Mouse (Mus musculus) stomach, embryonic 14.5 days (tissue): ENCODE results near the gene Mospd1. TPM values are rescaled to one million over a fixed set of nuclear protein-coding genes. Genes with fewer than 3 reads are reported as not detected.

Experiments used
- ATAC-seq: fragments of 200-750 bp; cut with Nextera tagmentation; 2 replicates; pipeline ENCODE4 v1.8.0; 2017; ENCODE audit warnings: low read depth, moderate TSS enrichment; ENCODE audit not compliant: insufficient number of reproducible peaks, insufficient read depth, low FRiP score
- H3K27ac ChIP-seq: fragments of 300-500 bp; sonication (generic); 2 replicates; pipeline ENCODE4 v1.5.1; 2014; ENCODE audit warnings: mild to moderate bottlenecking, low read length, moderate library complexity, mixed read lengths
- H3K27me3 ChIP-seq: fragments of 300-500 bp; sonication (generic); 2 replicates; pipeline ENCODE4 v1.6.1; 2014; ENCODE audit warnings: low read length, control low read depth, mixed read lengths; ENCODE audit not compliant: control insufficient read depth, insufficient read depth
- H3K36me3 ChIP-seq: fragments of 300-500 bp; sonication (generic); 2 replicates; pipeline ENCODE4 v1.6.1; 2014; ENCODE audit warnings: mild to moderate bottlenecking, control low read depth, low read length, moderate library complexity, mixed read lengths; ENCODE audit not compliant: control insufficient read depth, insufficient read depth
- H3K4me1 ChIP-seq: fragments of 300-500 bp; sonication (generic); 2 replicates; pipeline ENCODE4 v1.6.1; 2014; ENCODE audit warnings: low read length, control low read depth, mixed read lengths; ENCODE audit not compliant: control insufficient read depth, insufficient read depth
- H3K4me2 ChIP-seq: fragments of 300-500 bp; sonication (generic); replicated peaks from 2 replicates; pipeline ENCODE4 v1.6.1; 2014; ENCODE audit warnings: low read depth, low read length, control low read depth
- H3K4me3 ChIP-seq: fragments of 300-500 bp; sonication (generic); 2 replicates; pipeline ENCODE4 v1.5.1; 2014; ENCODE audit warnings: low read depth, low read length, control low read depth
- H3K9ac ChIP-seq: fragments of 300-500 bp; sonication (generic); replicated peaks from 2 replicates; pipeline ENCODE4 v1.6.1; 2014; ENCODE audit warnings: low read depth, mild to moderate bottlenecking, control low read depth, low read length, moderate library complexity, mixed read lengths
- H3K9me3 ChIP-seq: fragments of 300-500 bp; sonication (generic); 2 replicates; pipeline ENCODE4 v1.6.1; 2016; ENCODE audit warnings: low read depth, low read length, control low read depth; ENCODE audit not compliant: control insufficient read depth
- WGBS: fragments of 180-500 bp; shearing (Covaris S2); extraction: QIAGEN DNeasy Blood & Tissue Kit; methylation state at CpG from one replicate; pipeline ENCODE4 v1.1.7; 2014; 5-methylcytosine and 5-hydroxymethylcytosine counted together
- polyA plus RNA-seq: library from polyadenylated mRNA; unstranded; fragments of >200 nt; fragmentation: Nextera tagmentation; extraction: Ambion mirVana; gene quantifications from 2 replicates; pipeline ENCODE4 v1.2.1, GENCODE M21; 2014

Gene Mospd1
- polyA plus RNA-seq, result 39.0 and 44.7 TPM in 2 replicates

DNA sequence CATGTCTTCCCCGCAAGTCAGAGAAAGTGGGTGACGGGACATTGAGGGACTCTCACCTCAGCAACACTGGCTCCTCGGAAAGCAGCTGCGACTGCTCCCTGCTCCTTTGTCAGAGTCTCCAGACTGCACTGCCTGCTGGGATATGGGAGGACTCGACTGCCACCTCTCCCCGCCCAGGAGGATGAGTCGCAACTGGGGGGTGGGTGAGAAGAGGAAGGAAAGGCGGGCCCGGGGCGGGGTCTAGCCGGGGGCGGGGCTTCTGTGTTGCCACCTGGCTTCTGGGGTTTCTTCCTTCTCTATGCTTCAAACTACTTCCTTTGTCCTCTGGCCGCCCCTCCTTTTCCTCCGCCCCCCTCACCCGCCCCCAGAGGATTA lies at the start of gene Mospd1:
TSS of gene Mospd1 (minus strand) at position 137 of the 375 bp plus-strand sequence.
- Histone ChIP-seq H3K4me1 (no peaks in the 10 kb centered on the region), H3K27ac (peak within 1 kb of the TSS; percentile 69), H3K4me3 (peak within 1 kb of the TSS; percentile 52), H3K9ac (peak within 1 kb of the TSS; percentile 52), H3K36me3 (no peaks in the 10 kb centered on the region), H3K9me3 (no peaks in the 10 kb centered on the region), H3K4me2 (peak within 1 kb of the TSS; percentile 48), H3K27me3 (no peaks in the 10 kb centered on the region)
- 25% methylated on average over 9 of the region's 15 CpGs for WGBS
- peak; percentile 97 for ATAC-seq

DNA sequence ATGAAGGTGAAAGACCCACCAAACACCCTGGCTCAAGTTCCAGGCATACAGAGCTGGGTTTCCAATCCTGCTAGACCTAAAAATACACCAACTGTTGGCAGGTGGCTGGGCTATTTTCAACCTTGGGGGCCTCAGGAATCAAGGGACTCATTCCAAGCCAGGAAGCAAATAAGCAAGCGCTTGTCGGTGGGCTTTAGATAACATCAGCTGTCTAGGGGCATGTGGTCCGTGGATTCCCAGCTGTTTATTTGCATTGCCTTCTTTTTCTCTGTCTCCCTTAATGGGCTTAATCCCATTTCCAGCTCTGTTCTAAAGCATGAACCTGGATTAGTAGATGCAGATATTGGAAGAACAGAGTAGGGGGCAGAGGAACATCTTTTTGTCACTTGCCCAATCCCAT lies 16.1 kb upstream of the Mospd1 start:
- no peak overlapping the region for H3K4me2 ChIP-seq

DNA sequence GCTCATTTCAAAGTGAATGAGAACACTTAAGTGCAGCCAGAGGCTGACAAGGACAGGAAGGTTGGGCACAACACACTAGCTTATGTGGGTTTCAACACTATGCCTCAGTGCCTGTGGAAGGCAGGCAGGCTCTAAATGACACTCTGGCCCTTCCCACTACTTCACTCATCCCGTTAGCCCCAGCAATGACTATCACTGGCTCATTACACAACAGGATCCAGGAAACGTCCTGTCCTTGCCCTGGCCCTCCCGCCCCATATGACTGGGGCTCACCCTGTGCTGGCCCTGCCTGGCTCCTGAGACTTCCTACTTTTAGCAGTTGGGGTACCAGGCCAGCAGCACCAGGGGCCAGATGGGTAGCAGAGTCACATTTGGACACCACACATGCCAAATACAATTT lies 12.8 kb upstream of the Mospd1 start:
- Histone ChIP-seq H3K4me1 (no peaks in the 10 kb centered on the region), H3K27ac (no peak overlapping the region), H3K9me3 (no peaks in the 10 kb centered on the region), H3K9ac (no peak overlapping the region), H3K4me2 (no peak overlapping the region), H3K36me3 (no peaks in the 10 kb centered on the region), H3K27me3 (no peaks in the 10 kb centered on the region), H3K4me3 (no peak overlapping the region)
- ATAC-seq, result no peak
- 40% methylated on average over 3 of the region's 3 CpGs for WGBS

More for the DNA sequence above, 16.1 kb upstream of the Mospd1 start:
- H3K36me3 ChIP-seq, result no peaks in the 10 kb centered on the region
- no peaks in the 10 kb centered on the region for H3K4me1 ChIP-seq
- ATAC-seq, result no peak
- no peak overlapping the region for H3K4me3 ChIP-seq
- H3K9me3 ChIP-seq, result no peaks in the 10 kb centered on the region
- 65% methylated on average over 3 of the region's 3 CpGs for WGBS
- no peak overlapping the region for H3K9ac ChIP-seq
- H3K27me3 ChIP-seq, result no peaks in the 10 kb centered on the region
- H3K27ac ChIP-seq, result no peak overlapping the region

DNA sequence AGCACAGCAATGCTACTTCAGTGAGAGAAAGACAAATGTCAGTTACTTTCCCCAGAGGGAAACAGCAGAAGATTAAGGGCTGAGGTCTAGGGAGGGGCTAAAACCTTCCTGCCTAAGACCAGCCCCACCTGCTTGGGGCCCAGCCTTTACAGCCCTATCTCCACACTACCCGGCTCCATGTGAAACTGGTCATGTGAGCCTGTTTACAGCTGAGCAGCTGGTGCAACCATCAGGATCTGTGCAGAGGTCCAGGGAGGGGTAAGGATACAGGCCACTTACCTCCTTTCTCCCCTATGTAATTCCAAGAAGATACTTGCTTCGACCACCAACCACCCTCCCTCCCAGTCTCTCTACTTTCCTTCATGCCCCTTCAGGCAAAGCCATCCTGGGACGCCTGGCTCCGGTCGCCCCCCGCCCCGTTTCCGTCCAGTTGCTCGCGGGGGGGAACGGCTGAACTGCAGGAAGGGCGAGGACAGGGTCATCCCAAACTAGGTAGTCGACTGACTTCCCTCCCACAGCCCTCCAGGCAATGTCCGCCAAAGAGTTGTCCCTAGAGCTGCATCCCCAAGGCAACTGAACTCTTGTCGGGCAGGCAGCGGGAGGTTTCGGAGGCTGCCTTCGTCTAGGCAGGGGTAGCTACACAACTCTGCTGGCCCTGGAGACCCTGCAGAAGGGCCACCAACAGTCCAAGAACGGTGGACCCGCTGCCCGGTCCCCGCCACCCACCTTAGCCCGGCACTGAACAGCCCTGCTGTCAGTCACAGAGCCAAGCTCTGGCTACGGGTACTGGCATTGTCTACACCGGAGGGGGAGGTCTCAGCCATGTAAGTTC lies 552 bp downstream of the Mospd1 start:
- H3K27ac ChIP-seq, result peak overlapping the region; percentile 69
- no peaks in the 10 kb centered on the region for H3K36me3 ChIP-seq
- H3K4me3 ChIP-seq, result peak overlapping the region; percentile 52
- H3K9me3 ChIP-seq, result no peaks in the 10 kb centered on the region
- peak overlapping the region; percentile 52 for H3K9ac ChIP-seq
- H3K4me2 ChIP-seq, result peak overlapping the region; percentile 48
- 21% methylated on average over 25 of the region's 25 CpGs for WGBS
- H3K4me1 ChIP-seq, result no peaks in the 10 kb centered on the region
- H3K27me3 ChIP-seq, result no peaks in the 10 kb centered on the region
- peak; percentile 72 for ATAC-seq

DNA sequence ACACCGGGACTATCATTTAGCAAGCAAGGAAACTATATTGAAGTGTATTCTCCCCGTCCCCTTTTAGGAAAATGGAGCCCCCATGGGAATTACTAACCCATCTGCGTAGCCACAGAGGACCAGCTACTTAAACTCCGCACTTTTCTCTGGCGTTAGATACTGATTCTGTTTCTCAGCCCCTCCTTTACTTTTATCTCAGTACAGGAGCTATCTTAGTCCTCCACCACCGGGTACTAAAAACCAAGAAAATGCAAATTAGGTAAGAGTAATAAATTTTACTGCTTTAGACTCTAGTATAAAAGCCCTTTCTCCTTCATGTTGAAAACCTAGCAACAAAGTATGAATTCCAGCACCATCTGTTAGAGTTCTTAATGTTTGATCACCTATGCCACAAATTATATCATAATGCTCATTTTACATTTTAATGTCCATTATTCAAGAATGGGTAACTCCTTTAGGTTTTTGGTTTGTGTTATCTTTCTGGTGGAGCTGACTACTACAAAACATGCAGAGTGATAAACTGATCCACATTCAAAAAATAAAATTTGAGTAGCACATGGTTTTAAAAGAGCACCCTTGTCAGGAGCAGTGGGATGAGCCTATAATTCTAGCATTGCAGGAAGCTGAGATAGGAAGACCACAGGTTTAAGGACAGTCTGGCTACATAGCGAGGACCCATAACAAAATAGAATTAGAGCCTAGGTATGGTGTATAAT lies 5.5 kb downstream of the Mospd1 start:
- H3K4me3 ChIP-seq, result no peak overlapping the region
- no peak overlapping the region for H3K4me2 ChIP-seq
- no peak for ATAC-seq
- H3K4me1 ChIP-seq, result no peaks in the 10 kb centered on the region
- no peaks in the 10 kb centered on the region for H3K27me3 ChIP-seq
- no peak overlapping the region for H3K9ac ChIP-seq
- H3K36me3 ChIP-seq, result no peaks in the 10 kb centered on the region
- H3K9me3 ChIP-seq, result no peaks in the 10 kb centered on the region
- 80% methylated on average over 7 of the region's 7 CpGs for WGBS
- H3K27ac ChIP-seq, result no peak overlapping the region

DNA sequence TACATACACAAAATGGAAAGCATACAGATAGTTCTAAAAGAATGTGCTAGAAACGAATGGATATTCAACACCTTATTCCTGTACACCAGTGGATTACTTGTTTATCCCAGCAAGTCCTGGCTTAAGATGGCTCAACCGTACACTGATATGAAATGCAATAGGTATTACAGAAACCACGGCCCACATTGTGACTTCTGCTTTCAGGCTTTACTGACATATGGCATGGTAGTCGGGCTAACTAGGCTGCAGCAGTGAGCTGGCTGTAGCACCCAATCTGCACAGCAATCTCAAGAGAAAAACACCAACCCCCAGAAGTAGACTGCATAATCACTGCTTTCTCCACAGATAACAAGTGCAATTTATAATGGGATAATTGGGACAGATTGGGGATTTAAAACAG lies 21.9 kb downstream of the Mospd1 start:
- no peaks in the 10 kb centered on the region for H3K27me3 ChIP-seq
- H3K27ac ChIP-seq, result no peak overlapping the region
- WGBS, result 89% methylated on average over 4 of the region's 4 CpGs
- H3K36me3 ChIP-seq, result no peaks in the 10 kb centered on the region; the same call in 1 of the 2 replicates
- no peaks in the 10 kb centered on the region for H3K9me3 ChIP-seq
- no peaks in the 10 kb centered on the region for H3K4me1 ChIP-seq
- no peak overlapping the region for H3K9ac ChIP-seq
- no peak overlapping the region for H3K4me2 ChIP-seq
- ATAC-seq, result no peak
- no peak overlapping the region for H3K4me3 ChIP-seq

DNA sequence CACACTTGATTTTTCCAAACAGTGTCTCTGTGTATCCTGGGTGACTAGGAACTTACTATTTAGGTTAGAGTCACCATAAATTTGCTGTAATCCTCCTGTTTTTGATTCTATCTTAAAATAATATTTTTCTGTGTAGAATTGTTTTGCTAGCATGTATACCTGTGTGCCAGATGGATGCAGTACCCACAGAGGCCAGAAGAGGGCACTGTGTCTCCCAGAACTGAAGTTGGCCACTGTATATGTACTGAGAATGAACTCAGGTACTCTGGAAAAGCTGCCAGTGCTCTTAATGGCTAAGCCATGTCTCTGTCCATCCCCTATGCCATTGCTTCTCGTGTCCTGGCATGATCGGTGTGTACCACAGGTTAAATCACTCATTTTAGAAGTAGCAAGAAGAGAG lies 28.8 kb downstream of the Mospd1 start:
- 76% methylated on average over 2 of the region's 2 CpGs for WGBS
- no peak overlapping the region for H3K4me2 ChIP-seq
- H3K27ac ChIP-seq, result no peak overlapping the region
- no peak overlapping the region for H3K4me3 ChIP-seq
- no peak overlapping the region for H3K9ac ChIP-seq
- no peaks in the 10 kb centered on the region; the same call in 1 of the 2 replicates for H3K36me3 ChIP-seq
- no peaks in the 10 kb centered on the region for H3K9me3 ChIP-seq
- ATAC-seq, result no peak
- no peaks in the 10 kb centered on the region for H3K27me3 ChIP-seq
- H3K4me1 ChIP-seq, result no peaks in the 10 kb centered on the region

DNA sequence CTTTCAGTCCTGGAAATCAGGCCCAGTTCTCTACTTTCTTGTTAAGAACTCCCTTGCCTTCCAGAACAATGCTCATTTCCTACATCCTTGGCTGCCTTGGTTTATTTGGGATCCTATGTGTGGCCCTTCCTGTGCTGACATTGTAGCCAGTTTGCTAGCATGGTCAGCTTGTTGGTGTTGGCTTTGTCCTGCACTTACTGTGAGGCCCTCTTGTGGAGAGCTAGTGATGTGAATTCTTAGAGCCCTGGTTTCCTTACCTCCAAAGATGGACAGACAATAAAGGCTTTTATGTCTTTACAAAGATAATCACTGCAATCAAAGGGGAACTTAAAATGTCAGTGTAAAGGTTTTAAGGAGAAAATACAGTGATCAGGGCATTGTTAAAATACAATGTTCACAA lies 32.9 kb downstream of the Mospd1 start:
- H3K9ac ChIP-seq, result no peak overlapping the region
- H3K27me3 ChIP-seq, result no peaks in the 10 kb centered on the region
- H3K4me1 ChIP-seq, result no peaks in the 10 kb centered on the region
- no peak for ATAC-seq
- no peak overlapping the region for H3K4me3 ChIP-seq
- no peak overlapping the region for H3K4me2 ChIP-seq
- no peaks in the 10 kb centered on the region for H3K36me3 ChIP-seq
- H3K9me3 ChIP-seq, result no peaks in the 10 kb centered on the region
- H3K27ac ChIP-seq, result no peak overlapping the region
